ENCODE assay signal across 16 mouse cellular contexts in genomic region chr11:71447841-71448745, GRCm38 (mm10).
DNase-seq lines count a peak whose midpoint lies in the region; ATAC-seq and TF ChIP-seq lines count a peak whose summit lies in the region.
"Had no signal": no experiment of that assay in that cellular context is flagged by ENCODE, and none has a peak within 500 bp of the region (broad histone marks: within the 10 kb centered on the region; RNA-seq: fewer than 3 reads in every experiment).

No protein-coding gene starts in this region.

- no peak overlapping the region for H3K4me3 ChIP-seq in midbrain, embryonic 13.5 days (replicated peaks)
- no peak overlapping the region for H3K4me3 ChIP-seq in midbrain, embryonic 10.5 days
- H3K4me3 ChIP-seq in hindbrain, embryonic 15.5 days: no peak overlapping the region
- H3K4me3 ChIP-seq in intestine, postnatal 0 days (ENCODE audit: low read depth, low read length): no peak overlapping the region
- H3K4me3 ChIP-seq: embryonic facial prominence, embryonic 12.5 days; heart, embryonic 13.5 days; limb, embryonic 12.5 days had no signal

- H3K27me3 ChIP-seq in midbrain, embryonic 13.5 days: no peaks in the 10 kb centered on the region
- H3K27me3 ChIP-seq in midbrain, embryonic 10.5 days (ENCODE audit: low read depth, poor library complexity, severe bottlenecking): no peaks in the 10 kb centered on the region
- no peaks in the 10 kb centered on the region for H3K27me3 ChIP-seq in hindbrain, embryonic 15.5 days
- H3K27me3 ChIP-seq in intestine, postnatal 0 days (replicated peaks; ENCODE audit: control insufficient read depth, insufficient read depth, low read length): no peaks in the 10 kb centered on the region
- H3K27me3 ChIP-seq: embryonic facial prominence, embryonic 12.5 days; heart, embryonic 13.5 days; limb, embryonic 12.5 days had no signal

- no peak overlapping the region for H3K9ac ChIP-seq in midbrain, embryonic 13.5 days (replicated peaks)
- no peak overlapping the region for H3K9ac ChIP-seq in hindbrain, embryonic 15.5 days
- no peak overlapping the region for H3K9ac ChIP-seq in intestine, postnatal 0 days (ENCODE audit: low read depth, low read length)
- H3K9ac ChIP-seq: embryonic facial prominence, embryonic 12.5 days; heart, embryonic 13.5 days; limb, embryonic 12.5 days; liver, postnatal 0 days had no signal

- 58% methylated on average over 10 of the region's 10 CpGs for whole genome bisulfite sequencing in midbrain, embryonic 13.5 days
- 77% methylated on average over 10 of the region's 10 CpGs for WGBS in midbrain, embryonic 10.5 days
- 50% methylated on average over 10 of the region's 10 CpGs for WGBS in hindbrain, embryonic 15.5 days
- WGBS in intestine, postnatal 0 days: 74% methylated on average over 10 of the region's 10 CpGs

- no peaks in the 10 kb centered on the region for H3K36me3 ChIP-seq in midbrain, embryonic 13.5 days
- H3K36me3 ChIP-seq in midbrain, embryonic 10.5 days: no peaks in the 10 kb centered on the region
- no peaks in the 10 kb centered on the region for H3K36me3 ChIP-seq in hindbrain, embryonic 15.5 days
- no peaks in the 10 kb centered on the region for H3K36me3 ChIP-seq in intestine, postnatal 0 days (ENCODE audit: control insufficient read depth, insufficient read depth)
- H3K36me3 ChIP-seq: embryonic facial prominence, embryonic 12.5 days; heart, embryonic 13.5 days; limb, embryonic 12.5 days had no signal

- no peak for ATAC-seq in midbrain, embryonic 13.5 days
- ATAC-seq in hindbrain, embryonic 15.5 days (ENCODE audit: low FRiP score, low read depth): no peak
- ATAC-seq in intestine, postnatal 0 days: no peak
- ATAC-seq: activated CD4-positive, CD25-positive, alpha-beta regulatory T cell, adult 4 months; intestine, embryonic 16.5 days; liver, postnatal 0 days had no signal

- no peak overlapping the region for H3K4me2 ChIP-seq in midbrain, embryonic 13.5 days (replicated peaks)
- H3K4me2 ChIP-seq in hindbrain, embryonic 15.5 days: no peak overlapping the region
- H3K4me2 ChIP-seq in intestine, postnatal 0 days (replicated peaks; ENCODE audit: low read depth): no peak overlapping the region
- H3K4me2 ChIP-seq: embryonic facial prominence, embryonic 12.5 days; heart, embryonic 13.5 days; limb, embryonic 12.5 days had no signal

- H3K4me1 ChIP-seq in midbrain, embryonic 13.5 days (replicated peaks): peaks cover 17% of the 10 kb centered on the region
- no peaks in the 10 kb centered on the region for H3K4me1 ChIP-seq in midbrain, embryonic 10.5 days
- peaks cover 22% of the 10 kb centered on the region for H3K4me1 ChIP-seq in hindbrain, embryonic 15.5 days (replicated peaks)
- no peaks in the 10 kb centered on the region for H3K4me1 ChIP-seq in intestine, postnatal 0 days (replicated peaks; ENCODE audit: control insufficient read depth, insufficient read depth, low read length)
- H3K4me1 ChIP-seq: embryonic facial prominence, embryonic 12.5 days; limb, embryonic 12.5 days had no signal

- no peaks in the 10 kb centered on the region for H3K9me3 ChIP-seq in midbrain, embryonic 13.5 days
- no peaks in the 10 kb centered on the region for H3K9me3 ChIP-seq in midbrain, embryonic 10.5 days (replicated peaks)
- H3K9me3 ChIP-seq in hindbrain, embryonic 15.5 days: no peaks in the 10 kb centered on the region
- H3K9me3 ChIP-seq in intestine, postnatal 0 days (ENCODE audit: control insufficient read depth): no peaks in the 10 kb centered on the region
- H3K9me3 ChIP-seq: embryonic facial prominence, embryonic 12.5 days; heart, embryonic 13.5 days; limb, embryonic 12.5 days had no signal

- H3K27ac ChIP-seq in midbrain, embryonic 13.5 days: 0 out of 2 replicates have a peak overlapping the region, but pooled peaks have one; percentile 9
- H3K27ac ChIP-seq in midbrain, embryonic 10.5 days (replicated peaks): no peak overlapping the region
- H3K27ac ChIP-seq in hindbrain, embryonic 15.5 days (replicated peaks): peak overlapping the region; percentile 37
- no peak overlapping the region for H3K27ac ChIP-seq in intestine, postnatal 0 days (ENCODE audit: low read depth, low read length)
- H3K27ac ChIP-seq: embryonic facial prominence, embryonic 12.5 days; heart, embryonic 13.5 days; limb, embryonic 12.5 days had no signal

- peak; percentile 35 to 73 for DNase-seq in heart, adult 9 months (ENCODE audit: low spot score in 2 of 2)
- DNase-seq in heart, postnatal 14 days: no peak
- no peak for DNase-seq in midbrain, embryonic 10.5 days (ENCODE audit: low spot score)
- DNase-seq in retina, postnatal 1 day: peak; percentile 86
- DNase-seq in adrenal gland, postnatal 36 days: no peak
- DNase-seq: cerebellum, adult 9-11 months; liver, postnatal 0 days; lung, postnatal 4 days had no signal

- intact Hi-C loops in heart, postnatal 14 days (cut with DNase I): loop anchor here (5.0 kb wide), 1 partner anchor 64 kb away; no protein-coding TSS in a partner anchor

- no peak for TF ChIP-seq CTCF in intestine, postnatal 0 days (IDR thresholded peaks at IDR 0.05; ENCODE audit: low read depth)

Comparison
In these comparisons a context has a peak if more than half of its experiments do, and no peak if none do; other contexts are left out.
1. DNase-seq: peak in heart, adult 9 months (2 of 2) and retina, postnatal 1 day (single experiment); none in heart, postnatal 14 days (0 of 2), midbrain, embryonic 10.5 days (single experiment) and adrenal gland, postnatal 36 days (0 of 2).
2. H3K27ac ChIP-seq: peak in midbrain, embryonic 13.5 days (single experiment) and hindbrain, embryonic 15.5 days (single experiment); none in midbrain, embryonic 10.5 days (single experiment) and intestine, postnatal 0 days (single experiment).